Comparison of ENCODE assay signal across 7 mouse cellular contexts in genomic region chr13:20433221-20433858, GRCm38 (mm10).
DNase-seq lines count a peak whose midpoint lies in the region; ATAC-seq and TF ChIP-seq lines count a peak whose summit lies in the region.

No protein-coding gene starts in this region.

- H3K79me2 ChIP-seq in C2C12 (ENCODE audit: control insufficient read depth, insufficient read depth): no peaks in the 10 kb centered on the region

- no peak for TF ChIP-seq CTCF in C2C12 (IDR thresholded peaks at IDR 0.05; ENCODE audit: control insufficient read depth, insufficient read depth, insufficient read length)
- TF ChIP-seq CTCF in midbrain, postnatal 0 days (IDR thresholded peaks at IDR 0.05): no peak

- no peak overlapping the region for H3ac ChIP-seq in C2C12 (ENCODE audit: control insufficient read depth, insufficient read length, low read depth)

- H3K27me3 ChIP-seq in C2C12 (ENCODE audit: control insufficient read depth, insufficient read depth, insufficient read length): no peaks in the 10 kb centered on the region
- no peaks in the 10 kb centered on the region for H3K27me3 ChIP-seq in heart, embryonic 10.5 days (ENCODE audit: insufficient read depth, poor library complexity, severe bottlenecking)
- H3K27me3 ChIP-seq in midbrain, postnatal 0 days (ENCODE audit: insufficient read depth, low read length): no peaks in the 10 kb centered on the region

- ATAC-seq in midbrain, postnatal 0 days (ENCODE audit: low FRiP score): no peak

- peak overlapping the region; percentile 70 for H3K27ac ChIP-seq in heart, embryonic 10.5 days
- H3K27ac ChIP-seq in midbrain, postnatal 0 days (ENCODE audit: low read depth, low read length): no peak overlapping the region

- no peaks in the 10 kb centered on the region for H3K36me3 ChIP-seq in C2C12 (ENCODE audit: control insufficient read depth, insufficient read depth)
- no peaks in the 10 kb centered on the region for H3K36me3 ChIP-seq in heart, embryonic 10.5 days
- no peaks in the 10 kb centered on the region for H3K36me3 ChIP-seq in midbrain, postnatal 0 days (ENCODE audit: insufficient read depth, low read length)

- DNase-seq in 3134 (ENCODE audit: extremely low read depth, insufficient read length, low spot score): peak; percentile 78
- DNase-seq in heart, embryonic 10.5 days (ENCODE audit: low spot score): no peak
- peak; percentile 64 for DNase-seq in large intestine, adult 2 months (ENCODE audit: low read depth, low spot score)
- no peak for DNase-seq in embryo, embryonic 11 days
- no peak for DNase-seq in embryo, embryonic 10.5 days (ENCODE audit: low spot score)
- no peak for DNase-seq in midbrain, postnatal 0 days (ENCODE audit: low spot score)

- no peak overlapping the region for H3K4me3 ChIP-seq in C2C12 (ENCODE audit: insufficient read depth, poor library complexity, severe bottlenecking)
- H3K4me3 ChIP-seq in heart, embryonic 10.5 days: no peak overlapping the region
- H3K4me3 ChIP-seq in midbrain, postnatal 0 days (ENCODE audit: low read depth, low read length): no peak overlapping the region

- 37% methylated on average over 4 of the region's 4 CpGs for WGBS in heart, embryonic 10.5 days
- 14% methylated on average over 4 of the region's 4 CpGs for whole genome bisulfite sequencing in large intestine, adult 2 months
- WGBS in midbrain, postnatal 0 days: 84% methylated on average over 4 of the region's 4 CpGs

- H3K4me1 ChIP-seq in heart, embryonic 10.5 days: peaks cover 12% of the 10 kb centered on the region; the same call in 1 of the 2 replicates
- no peaks in the 10 kb centered on the region for H3K4me1 ChIP-seq in midbrain, postnatal 0 days (ENCODE audit: insufficient read depth, low read length)

- H3K9me3 ChIP-seq in heart, embryonic 10.5 days: no peaks in the 10 kb centered on the region
- H3K9me3 ChIP-seq in midbrain, postnatal 0 days (ENCODE audit: low read length): no peaks in the 10 kb centered on the region

- H3K9ac ChIP-seq in midbrain, postnatal 0 days (replicated peaks; ENCODE audit: low read length, poor library complexity, severe bottlenecking): no peak overlapping the region

- no peak overlapping the region for H3K4me2 ChIP-seq in midbrain, postnatal 0 days (ENCODE audit: low read depth, low read length, poor library complexity, severe bottlenecking)

- no peaks in the 10 kb centered on the region for H3K79me3 ChIP-seq in C2C12 (ENCODE audit: low read depth)

TF ChIP-seq in C2C12, 6 proteins besides CTCF, POLR2A, EP300 and RAD21:
- TF ChIP-seq MYOG (IDR thresholded peaks at IDR 0.05; ENCODE audit: control insufficient read depth, extremely low read depth, insufficient read length): no peak
- no peak for TF ChIP-seq MYOD1 (IDR thresholded peaks at IDR 0.05; ENCODE audit: control insufficient read depth, insufficient read length, low read depth)
- no peak for TF ChIP-seq USF1 (IDR thresholded peaks at IDR 0.05; ENCODE audit: low read depth)
- peak; percentile 93 for TF ChIP-seq FOSL1 (IDR thresholded peaks at IDR 0.05; ENCODE audit: insufficient read depth, low read length, poor library complexity, severe bottlenecking)
- TF ChIP-seq CEBPB (IDR thresholded peaks at IDR 0.05; ENCODE audit: low read depth): no peak

Comparison
In these comparisons a context has a peak if more than half of its experiments do, and no peak if none do; other contexts are left out.
1. DNase-seq: peak in 3134 (single experiment) and large intestine, adult 2 months (single experiment); none in heart, embryonic 10.5 days (single experiment), embryo, embryonic 11 days (single experiment), embryo, embryonic 10.5 days (single experiment) and midbrain, postnatal 0 days (single experiment).